Mouse (Mus musculus) kidney, embryonic 15.5 days (tissue): ENCODE results near the gene Zmat5. TPM values are rescaled to one million over a fixed set of nuclear protein-coding genes. Genes with fewer than 3 reads are reported as not detected.
A peak's percentile ranks its signal among the peaks of the same experiment; 100 is the strongest.

Source experiments
- ATAC-seq: fragments of 200-750 bp; cut with Nextera tagmentation; replicated peaks from 2 replicates; pipeline ENCODE4 v1.8.0; 2017; ENCODE audit warnings: moderate TSS enrichment; ENCODE audit not compliant: low FRiP score
- H3K27ac ChIP-seq: fragments of 300-500 bp; sonication (generic); 2 replicates; pipeline ENCODE4 v1.5.1; 2015; ENCODE audit warnings: mild to moderate bottlenecking, inconsistent platforms
- H3K27me3 ChIP-seq: fragments of 300-500 bp; sonication (generic); 2 replicates; pipeline ENCODE4 v1.6.1; 2015; ENCODE audit warnings: inconsistent platforms
- H3K36me3 ChIP-seq: fragments of 300-500 bp; sonication (generic); 2 replicates; pipeline ENCODE4 v1.6.1; 2015; ENCODE audit warnings: inconsistent platforms
- H3K4me1 ChIP-seq: fragments of 300-500 bp; sonication (generic); 2 replicates; pipeline ENCODE4 v1.6.1; 2015; ENCODE audit warnings: inconsistent platforms
- H3K4me2 ChIP-seq: fragments of 300-500 bp; sonication (generic); 2 replicates; pipeline ENCODE4 v1.6.1; 2015; ENCODE audit warnings: moderate library complexity, mild to moderate bottlenecking, inconsistent platforms
- H3K4me3 ChIP-seq: fragments of 300-500 bp; sonication (generic); replicated peaks from 2 replicates; pipeline ENCODE4 v1.5.1; 2015; ENCODE audit warnings: mild to moderate bottlenecking, inconsistent platforms
- H3K9ac ChIP-seq: fragments of 300-500 bp; sonication (generic); 2 replicates; pipeline ENCODE4 v1.6.1; 2015; ENCODE audit warnings: mild to moderate bottlenecking, inconsistent platforms
- H3K9me3 ChIP-seq: fragments of 300-500 bp; sonication (generic); replicated peaks from 2 replicates; pipeline ENCODE4 v1.6.1; 2016; ENCODE audit warnings: inconsistent platforms
- WGBS: fragments of 180-500 bp; shearing (Covaris S2); methylation state at CpG from one replicate; pipeline ENCODE4 v1.1.7; 2015; ENCODE audit warnings: mixed read lengths; 5-methylcytosine and 5-hydroxymethylcytosine counted together
- polyA plus RNA-seq: library from polyadenylated mRNA; unstranded; fragments of >200 nt; fragmentation: Nextera tagmentation; extraction: Ambion mirVana; gene quantifications from 2 replicates; pipeline ENCODE4 v1.2.1, GENCODE M21; 2015

Gene Zmat5
- polyA plus RNA-seq, 1 experiment from 2014 or later = 71.6 TPM

DNA sequence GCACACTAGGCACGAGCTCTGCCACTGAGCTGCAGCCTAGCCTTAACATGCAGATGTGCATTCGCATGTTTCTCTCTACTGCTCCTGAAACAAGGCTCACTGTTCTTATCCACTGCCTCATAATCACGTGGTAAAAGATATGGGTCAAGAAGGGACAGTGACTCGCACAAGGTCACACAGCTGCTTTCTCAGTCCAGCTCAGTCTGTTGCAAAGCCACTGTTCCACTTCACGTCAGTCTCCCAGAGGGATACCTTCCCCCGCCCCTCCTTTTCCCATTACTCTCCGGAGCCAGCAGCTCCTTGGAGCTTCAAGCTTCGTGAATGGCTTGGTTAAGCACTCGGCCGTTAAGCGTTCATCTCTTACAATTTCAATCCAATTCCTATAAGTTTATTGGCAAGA, 15.9 kb downstream of the Zmat5 start:
- no peaks in the 10 kb centered on the region for H3K27me3 ChIP-seq
- H3K9me3 ChIP-seq = no peaks in the 10 kb centered on the region
- 54% methylated on average over 11 of the region's 11 CpGs for WGBS
- H3K4me3 ChIP-seq = no peak overlapping the region
- no peak overlapping the region for H3K4me2 ChIP-seq
- no peak overlapping the region for H3K9ac ChIP-seq
- no peak for ATAC-seq
- peaks cover 16% of the 10 kb centered on the region; the same call in 1 of the 2 replicates for H3K4me1 ChIP-seq
- H3K36me3 ChIP-seq = peaks cover 29% of the 10 kb centered on the region; the same call in 1 of the 2 replicates
- no peak overlapping the region for H3K27ac ChIP-seq

DNA sequence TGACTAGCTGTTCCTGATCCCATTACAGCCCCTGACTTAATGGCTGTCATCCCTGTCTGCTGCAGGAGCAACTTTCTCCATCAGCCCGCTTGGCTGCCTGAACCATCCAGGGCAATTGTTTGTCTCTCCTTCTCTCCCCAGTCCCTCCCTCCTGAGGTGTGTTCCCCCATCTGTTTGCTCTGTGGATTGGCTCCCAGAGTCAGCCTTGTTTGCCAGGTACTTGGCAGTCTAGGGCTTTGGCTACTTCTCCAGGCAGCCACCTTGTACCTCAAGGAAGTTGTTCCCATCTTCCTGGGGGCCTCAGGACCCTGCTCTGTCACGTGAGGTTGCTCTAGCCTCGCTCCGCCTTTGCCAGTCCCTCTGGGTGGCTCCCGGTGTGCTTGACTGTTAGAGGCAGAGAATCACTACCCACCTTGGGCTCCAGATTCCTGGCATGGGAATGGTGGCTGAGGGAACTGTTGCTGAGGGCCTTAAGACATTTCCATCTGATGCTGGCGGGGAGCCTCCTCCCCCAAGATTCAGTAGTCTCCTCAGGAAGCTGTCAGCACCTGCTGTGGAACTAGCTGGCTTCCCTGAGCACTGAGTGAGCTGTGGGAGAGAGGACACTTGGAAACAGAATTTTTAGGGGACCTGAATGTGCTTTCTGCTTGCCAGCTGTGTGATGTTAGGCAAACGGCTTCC, 16.6 kb downstream of the Zmat5 start:
- ATAC-seq = no peak
- Histone ChIP-seq H3K4me2 (no peak overlapping the region), H3K9ac (no peak overlapping the region), H3K4me1 (peaks cover 16% of the 10 kb centered on the region; the same call in 1 of the 2 replicates), H3K4me3 (no peak overlapping the region), H3K27me3 (no peaks in the 10 kb centered on the region), H3K36me3 (peaks cover 35% of the 10 kb centered on the region; the same call in 1 of the 2 replicates), H3K27ac (no peak overlapping the region), H3K9me3 (no peaks in the 10 kb centered on the region)
- WGBS = 38% methylated on average over 7 of the region's 7 CpGs

DNA sequence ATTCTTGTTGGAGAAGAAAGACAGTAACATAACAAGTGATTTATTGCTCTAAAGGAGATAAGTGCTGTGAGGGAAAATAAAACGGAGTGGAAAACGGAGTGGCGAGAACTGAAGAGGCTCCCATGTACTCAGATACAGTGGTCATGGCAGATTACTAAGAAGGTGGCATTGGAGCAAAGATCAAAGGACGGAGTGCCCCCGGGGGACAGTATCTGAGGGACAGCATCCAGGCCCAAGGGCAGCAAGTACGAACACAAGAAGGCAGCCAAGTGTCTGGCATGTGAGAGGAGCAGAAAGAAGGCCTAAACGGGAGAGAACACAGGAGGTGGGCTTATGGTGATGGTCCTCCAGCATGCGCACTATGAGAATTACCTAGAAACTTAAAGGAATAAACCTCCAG, 17.2 kb downstream of the Zmat5 start:
- no peak overlapping the region for H3K9ac ChIP-seq
- H3K27me3 ChIP-seq = no peaks in the 10 kb centered on the region
- no peak overlapping the region for H3K4me3 ChIP-seq
- H3K27ac ChIP-seq = no peak overlapping the region
- WGBS = 60% methylated on average over 8 of the region's 8 CpGs
- no peak for ATAC-seq
- peaks cover 16% of the 10 kb centered on the region; the same call in 1 of the 2 replicates for H3K4me1 ChIP-seq
- no peaks in the 10 kb centered on the region for H3K9me3 ChIP-seq
- no peak overlapping the region for H3K4me2 ChIP-seq
- peaks cover 37% of the 10 kb centered on the region; the same call in 1 of the 2 replicates for H3K36me3 ChIP-seq

DNA sequence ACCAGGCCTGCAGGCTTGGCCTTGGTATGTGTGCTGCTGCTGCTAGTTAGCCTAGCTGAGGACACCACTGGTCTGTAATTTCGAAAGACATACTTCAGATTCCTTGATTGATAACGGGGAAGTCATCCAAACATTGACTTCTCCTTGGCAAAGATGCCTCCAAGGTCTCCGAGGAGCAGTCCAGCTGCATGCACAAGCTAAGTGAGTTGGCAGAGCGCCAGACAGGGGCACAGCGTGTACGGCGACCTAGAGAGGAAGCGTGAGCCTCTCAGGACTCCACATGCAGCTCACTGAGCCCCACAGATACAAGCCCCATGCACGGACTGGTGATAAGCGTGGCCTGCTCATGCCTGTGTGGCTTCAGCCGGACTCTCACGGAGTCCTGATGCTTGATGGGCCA, 25.1 kb downstream of the Zmat5 start:
- Histone ChIP-seq H3K4me3 (no peak overlapping the region), H3K27ac (0 out of 2 replicates have a peak overlapping the region, but pooled peaks have one; percentile 22), H3K36me3 (peaks cover 20% of the 10 kb centered on the region; the same call in 1 of the 2 replicates), H3K4me1 (no peaks in the 10 kb centered on the region), H3K27me3 (no peaks in the 10 kb centered on the region), H3K9ac (no peak overlapping the region), H3K4me2 (no peak overlapping the region), H3K9me3 (no peaks in the 10 kb centered on the region)
- no peak for ATAC-seq
- WGBS = 44% methylated on average over 12 of the region's 12 CpGs

DNA sequence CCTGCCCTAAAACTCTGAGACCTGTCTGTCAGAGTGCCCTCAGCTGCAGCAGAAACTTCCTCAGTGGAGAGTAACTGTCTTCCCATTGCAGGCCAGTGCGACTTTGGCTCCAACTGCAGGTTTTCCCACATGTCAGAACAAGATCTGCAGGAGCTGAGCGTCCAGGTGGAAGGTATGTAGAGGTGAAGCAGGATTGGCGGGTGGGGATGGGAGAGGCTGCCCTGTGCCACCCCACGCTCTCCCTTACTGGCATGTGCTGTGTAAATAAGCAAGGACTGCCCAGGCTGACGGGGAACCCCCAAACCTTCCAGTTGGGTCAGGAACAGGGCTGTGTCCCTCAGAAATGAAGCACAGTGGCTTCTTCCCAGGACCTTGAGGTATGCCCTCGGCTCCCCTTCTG, 25.6 kb downstream of the Zmat5 start:
- Histone ChIP-seq H3K4me1 (no peaks in the 10 kb centered on the region), H3K27ac (0 out of 2 replicates have a peak overlapping the region, but pooled peaks have one; percentile 22), H3K9me3 (no peaks in the 10 kb centered on the region), H3K27me3 (no peaks in the 10 kb centered on the region), H3K9ac (no peak overlapping the region), H3K36me3 (peaks cover 17% of the 10 kb centered on the region; the same call in 1 of the 2 replicates), H3K4me2 (no peak overlapping the region), H3K4me3 (no peak overlapping the region)
- no peak for ATAC-seq
- 81% methylated on average over 6 of the region's 6 CpGs for WGBS

DNA sequence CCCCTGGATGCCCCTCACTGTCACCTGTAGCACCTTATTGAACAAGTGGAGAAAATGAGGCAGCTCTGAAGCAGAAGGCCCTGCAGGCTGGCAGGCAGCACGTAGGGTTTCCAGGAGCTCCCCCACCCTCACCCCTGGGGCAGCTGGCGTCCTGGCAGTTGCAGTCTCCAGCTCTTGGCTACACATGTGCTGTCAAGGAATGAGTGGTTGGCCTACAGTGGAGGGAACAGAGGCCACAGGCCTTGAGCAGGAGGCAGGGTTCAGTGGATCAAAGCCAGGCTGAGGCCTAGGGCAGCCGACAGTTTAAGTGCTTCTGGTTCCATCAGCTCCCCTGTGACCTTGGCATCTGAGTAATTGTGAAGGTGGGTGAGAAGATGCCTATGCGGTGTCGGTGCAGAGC, 26.4 kb downstream of the Zmat5 start:
- no peak for ATAC-seq
- WGBS = 84% methylated on average over 5 of the region's 5 CpGs
- Histone ChIP-seq H3K9ac (no peak overlapping the region), H3K4me3 (no peak overlapping the region), H3K27ac (no peak overlapping the region), H3K4me2 (no peak overlapping the region), H3K9me3 (no peaks in the 10 kb centered on the region), H3K36me3 (peaks cover 10% of the 10 kb centered on the region; the same call in 1 of the 2 replicates), H3K4me1 (0 out of 2 replicates have a peak, but pooled peaks cover 5% of the 10 kb centered on the region), H3K27me3 (no peaks in the 10 kb centered on the region)

DNA sequence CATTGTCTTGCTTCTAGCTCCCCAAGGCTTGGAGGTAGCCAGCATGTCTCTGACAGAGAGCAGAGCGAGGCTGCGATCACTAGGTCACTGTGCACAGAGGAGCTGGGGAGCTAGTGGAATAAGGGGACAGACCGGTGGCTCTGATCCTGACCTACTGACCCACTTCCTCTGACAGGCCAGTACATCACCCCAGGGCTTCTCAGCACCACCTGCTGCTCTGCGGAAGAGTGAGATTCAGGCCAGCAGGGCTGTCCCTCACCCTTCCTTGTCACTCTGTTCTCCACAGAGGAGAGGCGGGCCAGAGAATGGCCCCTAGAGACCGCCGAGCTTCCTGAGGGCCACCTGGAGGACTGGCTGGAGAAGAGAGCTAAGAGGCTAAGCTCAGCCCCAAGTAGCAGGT, 27.3 kb downstream of the Zmat5 start:
- Histone ChIP-seq H3K36me3 (0 out of 2 replicates have a peak, but pooled peaks cover 7% of the 10 kb centered on the region), H3K4me1 (0 out of 2 replicates have a peak, but pooled peaks cover 5% of the 10 kb centered on the region)
- WGBS = 64% methylated on average over 7 of the region's 7 CpGs

DNA sequence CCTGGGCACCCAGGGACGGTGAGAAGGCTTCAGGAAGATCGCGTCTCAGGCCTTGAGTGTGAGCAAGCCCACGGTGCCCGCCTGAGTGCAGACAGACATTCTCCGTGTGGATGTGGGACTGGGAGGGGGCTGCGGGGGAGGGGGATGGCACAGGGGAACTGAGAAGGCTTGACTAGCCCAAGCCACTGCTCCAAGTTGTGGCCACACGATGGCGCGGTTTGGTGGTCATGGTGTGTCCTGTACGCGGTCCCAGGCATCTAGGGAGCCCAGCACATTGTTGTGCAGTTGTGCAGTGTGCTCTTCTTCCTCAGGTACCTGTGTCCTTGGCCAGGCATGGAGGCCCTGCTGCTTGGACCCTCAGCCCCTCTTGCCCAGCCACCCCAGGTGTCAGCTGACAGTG, 29.7 kb downstream of the Zmat5 start:
- Histone ChIP-seq H3K4me2 (no peak overlapping the region), H3K9ac (no peak overlapping the region), H3K4me1 (0 out of 2 replicates have a peak, but pooled peaks cover 5% of the 10 kb centered on the region), H3K9me3 (no peaks in the 10 kb centered on the region), H3K27ac (no peak overlapping the region), H3K36me3 (no peaks in the 10 kb centered on the region), H3K4me3 (no peak overlapping the region), H3K27me3 (no peaks in the 10 kb centered on the region)
- no peak for ATAC-seq
- WGBS = 31% methylated on average over 12 of the region's 12 CpGs

More for the DNA sequence above, 27.3 kb downstream of the Zmat5 start:
- H3K4me3 ChIP-seq = no peak overlapping the region
- H3K27me3 ChIP-seq = no peaks in the 10 kb centered on the region
- no peak overlapping the region for H3K9ac ChIP-seq
- no peak overlapping the region for H3K27ac ChIP-seq
- ATAC-seq = no peak
- H3K9me3 ChIP-seq = no peaks in the 10 kb centered on the region
- no peak overlapping the region for H3K4me2 ChIP-seq

DNA sequence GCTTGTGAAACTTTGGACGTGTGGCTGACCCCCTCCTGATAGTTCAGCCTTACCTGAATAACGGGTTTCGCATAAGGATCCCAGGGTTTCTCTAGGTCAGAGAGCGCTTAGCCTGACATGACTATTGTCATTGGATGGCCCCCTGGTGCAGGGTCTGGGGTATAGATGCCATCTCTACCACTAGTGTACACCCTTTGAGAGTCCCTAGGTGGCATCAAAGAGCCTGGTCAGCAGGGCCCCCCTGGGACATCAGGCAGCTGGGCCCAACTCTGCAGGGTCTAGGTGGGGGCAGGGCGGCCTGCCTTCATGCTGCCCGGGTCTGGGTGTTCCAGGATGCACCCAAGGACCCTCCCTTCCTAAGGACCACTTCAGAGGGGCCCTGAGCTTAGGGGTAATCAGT, 31.9 kb downstream of the Zmat5 start:
- Histone ChIP-seq H3K4me2 (no peak overlapping the region), H3K27me3 (0 out of 2 replicates have a peak, but pooled peaks cover 7% of the 10 kb centered on the region), H3K36me3 (no peaks in the 10 kb centered on the region), H3K4me1 (0 out of 2 replicates have a peak, but pooled peaks cover 5% of the 10 kb centered on the region), H3K4me3 (no peak overlapping the region), H3K9ac (no peak overlapping the region), H3K27ac (no peak overlapping the region), H3K9me3 (no peaks in the 10 kb centered on the region)
- no peak for ATAC-seq
- WGBS = 51% methylated on average over 6 of the region's 6 CpGs

DNA sequence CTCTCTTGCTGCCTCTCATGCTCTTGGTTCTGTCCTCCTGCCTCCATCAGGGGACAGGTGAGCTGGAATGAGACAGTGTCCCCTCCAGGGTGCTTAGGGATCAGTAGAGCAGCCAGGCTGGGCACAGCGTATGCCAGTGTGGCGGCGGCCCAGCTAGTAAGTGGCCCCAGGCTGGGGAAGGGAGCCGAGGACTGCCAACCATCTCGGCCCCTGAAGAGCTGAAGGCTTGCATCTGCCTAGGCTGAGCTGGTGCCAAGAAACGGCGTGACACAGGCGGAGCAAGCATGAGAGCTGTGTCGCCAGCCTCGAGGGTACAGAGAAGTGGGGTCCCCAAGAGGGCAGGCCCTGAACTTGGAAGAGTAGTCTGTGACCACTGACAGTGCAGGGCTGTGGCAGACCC, 33.2 kb downstream of the Zmat5 start:
- Histone ChIP-seq H3K4me3 (no peak overlapping the region), H3K4me2 (no peak overlapping the region), H3K9ac (no peak overlapping the region), H3K9me3 (no peaks in the 10 kb centered on the region), H3K27ac (no peak overlapping the region), H3K4me1 (0 out of 2 replicates have a peak, but pooled peaks cover 5% of the 10 kb centered on the region), H3K27me3 (peaks cover 20% of the 10 kb centered on the region), H3K36me3 (no peaks in the 10 kb centered on the region)
- ATAC-seq = no peak
- 86% methylated on average over 10 of the region's 10 CpGs for WGBS

DNA sequence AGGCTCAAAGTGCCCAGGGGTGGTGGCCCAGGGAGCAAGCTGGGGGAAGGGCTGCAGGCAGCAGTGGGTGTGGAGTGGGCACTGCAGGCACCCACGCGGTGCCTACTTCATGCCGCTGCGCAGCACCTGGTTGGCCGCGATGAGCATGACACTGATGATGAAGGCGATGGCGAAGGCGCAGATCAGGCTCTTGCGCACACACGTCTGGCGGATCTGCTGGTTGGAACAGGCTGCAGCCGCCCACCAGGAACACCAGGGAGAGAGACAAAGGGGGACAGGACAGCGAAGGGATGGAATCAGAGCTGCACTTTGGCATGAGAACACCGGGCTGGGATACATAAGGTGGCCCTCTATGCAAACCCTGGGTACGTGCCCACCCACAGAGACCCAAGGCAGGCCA, 34.2 kb downstream of the Zmat5 start:
- no peak for ATAC-seq
- H3K9me3 ChIP-seq = no peaks in the 10 kb centered on the region
- peaks cover 31% of the 10 kb centered on the region for H3K27me3 ChIP-seq
- no peak overlapping the region for H3K27ac ChIP-seq
- no peak overlapping the region for H3K4me3 ChIP-seq
- no peak overlapping the region for H3K9ac ChIP-seq
- no peaks in the 10 kb centered on the region for H3K36me3 ChIP-seq
- 0 out of 2 replicates have a peak, but pooled peaks cover 5% of the 10 kb centered on the region for H3K4me1 ChIP-seq
- 94% methylated on average over 16 of the region's 16 CpGs for WGBS
- H3K4me2 ChIP-seq = no peak overlapping the region

DNA sequence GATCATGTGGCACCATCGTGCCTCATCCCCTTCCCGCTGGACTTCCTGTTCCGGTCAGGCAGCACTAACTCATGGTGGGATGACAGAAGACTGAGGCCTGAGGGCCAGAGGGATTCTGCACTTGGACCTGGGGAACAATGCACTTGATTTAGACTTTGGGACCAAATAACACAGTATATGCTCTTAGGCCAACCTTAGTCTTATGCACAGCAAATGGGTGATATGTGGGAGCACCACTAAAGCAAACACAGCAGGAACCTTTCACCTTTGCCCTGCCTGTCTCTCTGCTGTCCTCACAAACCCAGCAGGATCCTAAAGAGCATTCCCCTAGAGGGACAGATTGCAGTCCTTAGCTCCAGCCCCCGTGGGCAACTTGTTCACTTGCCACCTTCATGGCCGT, 36.3 kb downstream of the Zmat5 start:
- Histone ChIP-seq H3K27ac (no peak overlapping the region), H3K4me3 (no peak overlapping the region), H3K4me2 (no peak overlapping the region), H3K27me3 (peaks cover 51% of the 10 kb centered on the region), H3K9ac (no peak overlapping the region), H3K36me3 (no peaks in the 10 kb centered on the region), H3K9me3 (no peaks in the 10 kb centered on the region), H3K4me1 (peaks cover 3% of the 10 kb centered on the region)
- 43% methylated on average over 5 of the region's 5 CpGs for WGBS
- ATAC-seq = no peak
